Mouse (Mus musculus): ENCODE data around the gene Lmx1b.

DNA sequence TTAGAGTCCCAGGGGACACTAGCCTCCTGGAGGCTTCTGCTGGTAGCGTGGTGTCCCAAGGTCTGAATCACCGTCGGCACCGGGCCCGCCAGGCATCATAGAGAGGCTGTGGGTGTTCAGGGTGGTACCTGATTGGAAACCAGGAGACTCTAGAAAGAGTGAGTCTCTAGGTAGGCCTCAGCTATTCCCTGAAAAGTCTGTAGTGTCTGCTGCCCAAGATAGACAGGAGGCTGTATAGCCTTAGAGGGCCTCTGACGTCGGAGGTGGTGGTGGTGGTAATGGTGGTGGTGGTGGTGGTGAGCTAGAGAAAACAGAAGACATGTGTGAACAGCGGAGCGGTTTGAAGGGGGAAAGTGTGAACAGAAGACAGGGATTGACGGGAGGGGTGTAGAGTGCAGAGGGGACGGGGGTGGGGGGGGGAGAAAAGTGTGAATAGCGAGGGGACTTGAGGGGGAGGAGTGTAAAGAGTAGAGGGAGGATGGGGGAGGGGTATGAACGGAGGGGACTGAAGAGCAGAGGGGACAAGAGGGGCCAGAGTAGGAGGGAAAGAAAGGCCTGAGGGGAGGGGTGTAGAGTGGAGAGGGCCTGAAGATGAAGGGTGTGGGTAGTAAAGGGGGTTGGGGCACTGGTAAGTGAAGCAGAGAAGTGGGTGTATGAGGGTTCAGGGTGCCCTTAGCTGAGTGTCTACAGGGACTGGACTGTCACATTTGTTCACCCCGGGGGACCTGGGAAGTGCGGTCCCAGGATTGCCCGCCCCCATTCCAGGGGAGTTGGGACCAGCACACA, 95.3 kb downstream of the Lmx1b start:
- TF ChIP-seq CTCF (IDR thresholded peaks at IDR 0.05; ENCODE audit: borderline replicate concordance, extremely low read depth, insufficient read depth, insufficient read length) (no peak), POLR2A (IDR thresholded peaks at IDR 0.05; ENCODE audit: borderline replicate concordance, extremely low read depth, insufficient read depth, insufficient read length, poor library complexity, severe bottlenecking) (no peak)
